Comparison of ENCODE assay signal across 16 mouse cellular contexts in genomic region chr1:52161151-52161550, GRCm38 (mm10). TPM values are rescaled to one million over a fixed set of nuclear protein-coding genes. Genes with fewer than 3 reads are reported as not detected.
DNase-seq lines count a peak whose midpoint lies in the region; ATAC-seq and TF ChIP-seq lines count a peak whose summit lies in the region.
"Had no signal": no experiment of that assay in that cellular context is flagged by ENCODE, and none has a peak within 500 bp of the region (broad histone marks: within the 10 kb centered on the region; RNA-seq: fewer than 3 reads in every experiment).

No protein-coding gene starts in this region.

- WGBS in forebrain, embryonic 11.5 days = 87% methylated on average over 8 of the region's 8 CpGs
- 90% methylated on average over 8 of the region's 8 CpGs for WGBS in forebrain, postnatal 0 days
- WGBS in limb, embryonic 11.5 days = 93% methylated on average over 8 of the region's 8 CpGs
- whole genome bisulfite sequencing in limb, embryonic 10.5 days = 94% methylated on average over 8 of the region's 8 CpGs

- TF ChIP-seq CTCF in forebrain, postnatal 0 days (IDR thresholded peaks at IDR 0.05; ENCODE audit: low read depth) = no peak

- ATAC-seq in forebrain, embryonic 11.5 days (replicated peaks; ENCODE audit: low FRiP score) = no peak
- ATAC-seq in forebrain, postnatal 0 days = no peak
- no peak for ATAC-seq in limb, embryonic 11.5 days (ENCODE audit: insufficient number of reproducible peaks, low FRiP score, low TSS enrichment, low read depth)
- ATAC-seq: activated CD4-positive, CD25-positive, alpha-beta regulatory T cell, adult 4 months; forebrain, embryonic 16.5 days; Patski had no signal

- H3K27me3 ChIP-seq in forebrain, embryonic 11.5 days (ENCODE audit: control insufficient read depth, insufficient read depth, low read length) = no peaks in the 10 kb centered on the region
- H3K27me3 ChIP-seq in forebrain, postnatal 0 days (ENCODE audit: insufficient read depth, low read length) = no peaks in the 10 kb centered on the region
- no peaks in the 10 kb centered on the region for H3K27me3 ChIP-seq in limb, embryonic 11.5 days (ENCODE audit: control insufficient read depth, insufficient read depth, low read length)
- H3K27me3 ChIP-seq in limb, embryonic 10.5 days (ENCODE audit: low read depth, poor library complexity, severe bottlenecking) = no peaks in the 10 kb centered on the region
- H3K27me3 ChIP-seq: CH12.LX; heart, embryonic 12.5 days; hindbrain, embryonic 15.5 days; Patski had no signal

- no peak overlapping the region for H3K4me3 ChIP-seq in forebrain, embryonic 11.5 days (ENCODE audit: low read depth, low read length)
- H3K4me3 ChIP-seq in forebrain, postnatal 0 days (ENCODE audit: low read depth, low read length) = no peak overlapping the region
- no peak overlapping the region for H3K4me3 ChIP-seq in limb, embryonic 11.5 days (ENCODE audit: low read depth, low read length)
- H3K4me3 ChIP-seq in limb, embryonic 10.5 days = no peak overlapping the region
- H3K4me3 ChIP-seq: embryonic facial prominence, embryonic 10.5 days; heart, embryonic 12.5 days; hindbrain, embryonic 15.5 days had no signal

- H3K27ac ChIP-seq in forebrain, embryonic 11.5 days (ENCODE audit: low read depth, low read length) = no peak overlapping the region
- H3K27ac ChIP-seq in forebrain, postnatal 0 days (ENCODE audit: low read depth, low read length) = no peak overlapping the region
- no peak overlapping the region for H3K27ac ChIP-seq in limb, embryonic 11.5 days (replicated peaks; ENCODE audit: low read depth, low read length)
- H3K27ac ChIP-seq in limb, embryonic 10.5 days = no peak overlapping the region
- H3K27ac ChIP-seq: embryonic facial prominence, embryonic 10.5 days; hindbrain, embryonic 15.5 days had no signal

- peak; percentile 24 for DNase-seq in adrenal gland, postnatal 10 days
- DNase-seq in adrenal gland, postnatal 4 days (ENCODE audit: low spot score in 2 of 2) = no peak
- DNase-seq in forebrain, embryonic 11.5 days (ENCODE audit: low spot score) = peak; percentile 33
- no peak for DNase-seq in forebrain, postnatal 0 days
- DNase-seq in limb, embryonic 11.5 days (ENCODE audit: low spot score) = peak; percentile 14
- DNase-seq in limb, embryonic 10.5 days (ENCODE audit: low spot score) = no peak
- DNase-seq in layer of hippocampus, postnatal 36 days = no peak
- DNase-seq: cerebellum, postnatal 10 days; gastrocnemius, postnatal 14 days had no signal

- no peaks in the 10 kb centered on the region for H3K9me3 ChIP-seq in forebrain, embryonic 11.5 days (ENCODE audit: control insufficient read depth, low read length)
- H3K9me3 ChIP-seq in forebrain, postnatal 0 days (ENCODE audit: low read length) = no peaks in the 10 kb centered on the region
- H3K9me3 ChIP-seq in limb, embryonic 11.5 days (ENCODE audit: control insufficient read depth, low read length) = no peaks in the 10 kb centered on the region
- H3K9me3 ChIP-seq in limb, embryonic 10.5 days (replicated peaks) = no peaks in the 10 kb centered on the region
- H3K9me3 ChIP-seq: embryonic facial prominence, embryonic 10.5 days; heart, embryonic 12.5 days; hindbrain, embryonic 15.5 days had no signal

- H3K4me1 ChIP-seq in forebrain, embryonic 11.5 days (replicated peaks; ENCODE audit: control insufficient read depth, insufficient read depth, low read length) = no peaks in the 10 kb centered on the region
- H3K4me1 ChIP-seq in forebrain, postnatal 0 days (ENCODE audit: insufficient read depth) = no peaks in the 10 kb centered on the region
- 0 out of 2 replicates have a peak, but pooled peaks cover 4% of the 10 kb centered on the region for H3K4me1 ChIP-seq in limb, embryonic 11.5 days (ENCODE audit: control insufficient read depth, insufficient read depth, low read length)
- H3K4me1 ChIP-seq in limb, embryonic 10.5 days = peaks cover 9% of the 10 kb centered on the region
- H3K4me1 ChIP-seq: heart, embryonic 12.5 days; hindbrain, embryonic 15.5 days had no signal

- H3K9ac ChIP-seq in forebrain, embryonic 11.5 days (ENCODE audit: low read length) = no peak overlapping the region
- H3K9ac ChIP-seq in forebrain, postnatal 0 days = no peak overlapping the region
- H3K9ac ChIP-seq in limb, embryonic 11.5 days (ENCODE audit: low read length) = no peak overlapping the region
- H3K9ac ChIP-seq: heart, embryonic 12.5 days; hindbrain, embryonic 15.5 days had no signal

- H3K4me2 ChIP-seq in forebrain, embryonic 11.5 days (ENCODE audit: low read depth, low read length, severe bottlenecking) = no peak overlapping the region
- no peak overlapping the region for H3K4me2 ChIP-seq in forebrain, postnatal 0 days (ENCODE audit: low read depth)
- no peak overlapping the region for H3K4me2 ChIP-seq in limb, embryonic 11.5 days (ENCODE audit: low read depth, severe bottlenecking)
- H3K4me2 ChIP-seq: heart, embryonic 12.5 days; hindbrain, embryonic 15.5 days had no signal

- no peaks in the 10 kb centered on the region for H3K36me3 ChIP-seq in forebrain, embryonic 11.5 days (ENCODE audit: control insufficient read depth, insufficient read depth, low read length)
- peaks cover 10% of the 10 kb centered on the region for H3K36me3 ChIP-seq in forebrain, postnatal 0 days (ENCODE audit: insufficient read depth)
- no peaks in the 10 kb centered on the region for H3K36me3 ChIP-seq in limb, embryonic 11.5 days (ENCODE audit: control insufficient read depth, insufficient read depth, low read length)
- H3K36me3 ChIP-seq in limb, embryonic 10.5 days = 0 out of 2 replicates have a peak, but pooled peaks cover 2% of the 10 kb centered on the region
- H3K36me3 ChIP-seq: hindbrain, embryonic 15.5 days had no signal

RNA-seq across cellular contexts. Expression of gene Stat1, which starts 41.9 kb away (rescaled TPM):
- total RNA-seq in adrenal gland, postnatal 10 days (2021) = 10 to 100 TPM; 42.6 to 52.4 TPM
- total RNA-seq in adrenal gland, postnatal 4 days (2021) = 10 to 100 TPM; 47.3 to 61.6 TPM
- 15.6 and 17.4 TPM in 2 replicates for polyA plus RNA-seq in forebrain, embryonic 11.5 days (2014; fragmentation: Nextera tagmentation; extraction: Ambion mirVana)
- 10.9 and 22.3 TPM in 2 replicates for total RNA-seq in forebrain, postnatal 0 days (2014; rRNA removed)
- 9.3 and 12.2 TPM in 2 replicates for polyA plus RNA-seq in forebrain, postnatal 0 days (2015; fragmentation: Nextera tagmentation; extraction: Ambion mirVana)
- polyA plus RNA-seq in limb, embryonic 11.5 days (2014; fragmentation: Nextera tagmentation; extraction: Ambion mirVana) = 14.9 and 16.1 TPM in 2 replicates
- 7.2 and 10.5 TPM in 2 replicates for polyA plus RNA-seq in limb, embryonic 10.5 days (2016; fragmentation: Nextera tagmentation; extraction: Ambion mirVana)
- 10 to 100 TPM; 21.2 to 23.0 TPM for total RNA-seq in layer of hippocampus, postnatal 36 days (2021)

Comparison
In these comparisons a context has a peak if more than half of its experiments do, and no peak if none do; other contexts are left out.
1. DNase-seq: peak in adrenal gland, postnatal 10 days (single experiment), forebrain, embryonic 11.5 days (single experiment) and limb, embryonic 11.5 days (single experiment); none in adrenal gland, postnatal 4 days (0 of 2), forebrain, postnatal 0 days (single experiment), limb, embryonic 10.5 days (single experiment) and layer of hippocampus, postnatal 36 days (0 of 2).